Mouse (Mus musculus): ENCODE data around the gene Nop16.

The Nop16 gene

DNA sequence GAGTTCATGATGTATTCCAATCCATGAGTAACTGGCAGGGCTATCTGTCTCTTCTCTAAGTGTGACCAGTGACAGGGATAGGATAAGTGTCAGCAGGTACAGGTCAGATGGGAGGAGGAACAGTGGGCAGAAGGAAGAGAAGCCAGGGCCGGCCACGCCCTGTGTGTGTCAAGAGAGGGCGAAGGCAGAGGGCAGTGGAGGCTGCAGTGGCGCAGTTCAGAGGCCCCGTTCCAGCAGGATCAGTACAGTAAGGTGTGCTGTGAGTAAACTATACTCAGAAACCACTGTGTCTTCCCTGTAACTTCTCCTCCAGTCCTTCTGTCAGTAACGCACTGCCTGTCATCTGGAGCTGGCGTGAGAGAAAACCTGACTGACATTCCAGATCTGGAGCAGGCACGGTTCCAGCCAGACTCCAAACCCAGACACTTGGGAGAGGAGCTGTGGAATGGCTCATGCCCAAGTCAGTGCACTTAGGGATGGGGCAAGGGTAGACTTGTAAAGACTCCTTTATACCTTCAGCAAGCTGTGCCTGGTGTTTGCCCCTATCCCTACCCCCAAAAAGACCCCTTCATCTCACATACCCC is 6.3 kb upstream of the Nop16 start:
- no peak for DNase-seq (ENCODE audit: low spot score)

GRCm38 (mm10) chr13:54593617-54594016 is 3.7 kb upstream of the Nop16 start:
- no peak for DNase-seq (ENCODE audit: low spot score)

DNA sequence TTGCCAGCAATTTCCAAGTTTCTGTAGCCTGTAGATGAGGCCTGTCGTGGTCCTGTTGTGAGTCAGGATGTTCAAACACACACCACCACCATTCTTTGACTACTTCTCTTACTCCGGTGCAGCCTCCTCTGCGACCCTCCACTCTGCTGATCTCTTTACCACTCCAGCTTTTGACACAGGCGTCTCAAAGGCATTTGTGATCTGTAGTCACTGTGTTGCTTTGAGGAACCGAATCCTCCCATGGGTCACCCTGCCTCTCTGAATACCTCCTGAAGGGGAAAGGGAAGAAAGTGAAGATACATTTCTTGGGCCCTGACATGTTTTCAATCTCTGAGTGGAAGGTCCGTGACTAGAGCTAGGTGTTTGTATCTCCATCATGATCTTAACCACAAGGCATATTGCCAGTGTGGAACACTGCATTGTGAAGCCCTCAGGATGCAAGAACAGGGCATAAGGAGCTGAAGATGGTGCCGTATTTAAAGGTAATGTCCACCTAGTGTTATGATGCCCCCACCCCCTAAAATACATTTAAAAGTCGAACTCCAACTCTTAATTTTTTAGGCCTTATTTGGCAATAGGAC is 2.0 kb upstream of the Nop16 start:
- DNase-seq (ENCODE audit: low spot score): no peak

DNA sequence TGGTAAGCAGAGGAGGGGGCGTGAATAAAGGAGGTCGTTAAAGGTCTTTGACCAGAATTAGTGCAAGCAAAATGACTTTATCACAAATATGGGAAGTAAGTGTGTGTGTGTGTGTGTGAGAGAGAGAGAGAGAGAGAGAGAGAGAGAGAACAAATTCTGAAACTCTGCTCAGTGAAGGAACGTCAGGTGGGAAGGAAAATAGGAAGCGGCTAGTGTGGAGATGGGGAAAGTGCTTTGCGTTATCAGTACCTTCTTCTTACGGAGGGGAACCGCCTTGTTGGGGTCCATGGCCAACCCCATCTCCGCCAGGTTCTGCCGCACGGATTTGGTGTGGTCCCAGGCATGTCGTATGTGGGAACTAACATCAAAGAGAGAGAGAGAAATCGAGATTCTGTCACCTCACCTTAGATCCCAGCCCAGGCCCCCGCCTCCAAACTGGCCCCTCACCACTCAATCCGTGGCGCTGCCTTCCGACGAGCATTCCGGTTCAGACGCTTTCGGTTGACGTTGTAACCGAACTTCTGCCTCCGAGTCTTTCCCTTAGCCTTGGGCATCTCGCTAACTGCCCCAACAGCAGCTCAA is 385 bp downstream of the Nop16 start:
- no peak for DNase-seq (ENCODE audit: low spot score)

DNA sequence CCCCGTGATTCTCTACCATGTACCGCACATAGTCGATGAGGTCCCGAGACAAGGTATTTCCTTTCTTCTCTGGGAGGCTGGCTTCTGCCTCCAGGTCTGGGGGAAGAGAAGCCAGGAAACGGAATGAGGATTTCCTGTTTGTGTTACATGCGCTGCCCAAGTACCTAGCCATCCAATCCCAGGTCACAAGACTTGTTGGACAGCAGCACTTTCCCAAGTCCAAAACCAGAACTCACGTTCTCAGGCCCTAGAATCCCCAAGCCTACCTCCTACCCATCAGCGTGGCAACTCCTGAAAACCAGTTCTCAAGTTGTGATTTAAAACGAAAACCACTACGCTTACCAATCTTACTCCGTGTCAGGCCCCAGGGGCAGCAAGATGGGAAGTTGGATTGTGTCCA is 4.1 kb downstream of the Nop16 start:
- DNase-seq (ENCODE audit: low spot score): no peak

GRCm38 (mm10) chr13:54582860-54583259 is 7.0 kb downstream of the Nop16 start:
- DNase-seq (ENCODE audit: low spot score): no peak

DNA sequence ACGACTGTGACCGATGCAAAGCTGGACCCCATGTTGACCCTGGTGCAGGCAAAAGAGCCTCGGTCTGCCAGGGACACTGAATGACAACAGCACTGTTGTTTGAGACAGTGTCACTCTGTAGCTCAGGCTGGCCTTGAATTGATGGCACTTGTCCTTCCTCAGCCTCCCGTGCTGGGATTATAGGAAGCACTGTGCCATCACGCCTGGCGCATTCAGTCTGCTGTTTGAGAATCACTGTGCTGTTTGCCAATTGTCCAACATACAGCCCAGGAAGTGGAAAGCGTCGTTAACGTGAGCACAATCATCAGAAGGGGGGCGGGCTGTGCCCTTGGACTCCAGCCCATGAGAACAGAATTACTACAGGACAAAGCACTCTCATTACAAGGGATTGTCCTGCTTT is 7.8 kb downstream of the Nop16 start:
- no peak for DNase-seq (ENCODE audit: low spot score)

GRCm38 (mm10) chr13:54581385-54581784 is 8.5 kb downstream of the Nop16 start:
- DNase-seq (ENCODE audit: low spot score): no peak

GRCm38 (mm10) chr13:54577652-54578507 is 12.0 kb downstream of the Nop16 start:
- DNase-seq (ENCODE audit: low spot score): no peak

DNA sequence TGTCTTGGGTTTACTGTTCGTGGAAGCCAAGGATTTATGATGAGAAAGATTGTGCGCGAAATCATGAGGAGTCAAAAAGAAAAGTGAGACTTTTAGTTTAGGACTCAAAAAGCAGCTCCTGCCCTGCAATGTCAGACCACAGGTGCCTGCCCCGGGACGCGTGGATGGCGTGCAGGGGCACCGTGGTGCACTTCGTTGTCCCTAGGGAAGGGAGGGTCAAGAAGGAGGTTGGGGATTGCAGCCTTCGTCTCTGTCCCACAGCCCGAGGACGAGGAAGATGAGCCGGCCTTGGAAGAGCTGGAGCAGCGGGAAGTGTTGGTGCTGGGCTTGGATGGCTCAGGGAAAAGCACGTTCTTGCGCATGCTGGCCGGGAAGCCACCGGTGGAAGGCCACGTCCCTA is 14.4 kb downstream of the Nop16 start:
- DNase-seq (ENCODE audit: low spot score): no peak

DNA sequence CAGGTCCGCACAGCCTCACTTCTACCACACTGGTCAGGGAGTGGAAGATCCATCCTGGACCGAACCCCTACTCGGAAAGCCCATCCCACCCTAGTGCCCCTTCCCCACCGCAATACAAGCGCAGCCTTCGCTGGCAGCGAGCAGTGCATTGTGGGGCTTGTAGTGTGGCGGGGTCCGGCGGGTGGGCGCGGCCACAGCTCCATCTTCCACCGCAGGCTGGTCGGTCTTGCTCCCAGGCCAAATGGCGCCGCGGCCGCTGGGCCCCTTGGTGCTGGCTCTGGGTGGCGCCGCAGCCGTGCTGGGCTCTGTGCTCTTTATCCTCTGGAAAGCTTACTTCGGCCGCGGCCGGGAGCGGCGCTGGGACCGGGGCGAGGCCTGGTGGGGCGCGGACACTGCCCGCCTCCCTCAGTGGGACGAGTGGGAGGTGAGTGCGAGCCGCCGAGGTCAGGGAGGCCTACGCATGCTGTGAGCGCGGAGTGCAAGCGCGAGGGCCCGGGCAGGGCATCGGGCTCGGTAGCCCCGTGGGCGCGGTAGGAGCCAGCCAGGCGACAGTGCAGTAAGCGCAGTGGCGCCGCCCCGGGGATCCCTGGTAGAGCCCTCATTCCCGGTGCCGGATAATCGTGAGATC is 14.9 kb downstream of the Nop16 start, which contains the start of gene Arl10:
Gene Arl10 (plus strand): TSS at position 162 of the 628 bp plus-strand sequence.
- no peak for DNase-seq (ENCODE audit: low spot score)

- DNase-seq (ENCODE audit: low spot score): no peak
Measured at GRCm38 (mm10) chr13:54572621-54573020, 17.3 kb downstream of the Nop16 start.

- DNase-seq (ENCODE audit: low spot score): no peak
Measured at GRCm38 (mm10) chr13:54571637-54572036, 18.3 kb downstream of the Nop16 start.

- no peak for DNase-seq (ENCODE audit: low spot score)
Measured at GRCm38 (mm10) chr13:54570736-54571135, 19.2 kb downstream of the Nop16 start.

DNA sequence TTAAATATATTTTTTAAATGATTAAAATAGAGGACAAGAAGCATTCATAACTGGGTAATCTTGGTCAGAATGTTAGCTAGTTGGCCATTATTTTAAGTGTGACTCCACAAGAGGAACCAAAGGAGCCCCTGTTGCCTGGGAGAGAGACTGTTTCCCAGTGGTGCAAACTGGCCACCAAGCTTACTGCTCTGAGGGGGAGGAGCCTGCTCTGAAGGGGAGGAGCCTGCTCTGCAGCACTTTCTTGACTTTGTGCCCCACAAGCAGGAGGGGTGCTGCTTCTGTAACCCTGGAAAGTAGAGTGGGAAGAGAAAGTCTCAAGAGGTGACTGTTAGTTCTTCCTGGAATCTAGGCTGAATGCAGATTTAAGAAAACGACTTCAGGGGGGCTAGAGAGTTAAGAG is 20.6 kb downstream of the Nop16 start:
- no peak for DNase-seq (ENCODE audit: low spot score)

DNA sequence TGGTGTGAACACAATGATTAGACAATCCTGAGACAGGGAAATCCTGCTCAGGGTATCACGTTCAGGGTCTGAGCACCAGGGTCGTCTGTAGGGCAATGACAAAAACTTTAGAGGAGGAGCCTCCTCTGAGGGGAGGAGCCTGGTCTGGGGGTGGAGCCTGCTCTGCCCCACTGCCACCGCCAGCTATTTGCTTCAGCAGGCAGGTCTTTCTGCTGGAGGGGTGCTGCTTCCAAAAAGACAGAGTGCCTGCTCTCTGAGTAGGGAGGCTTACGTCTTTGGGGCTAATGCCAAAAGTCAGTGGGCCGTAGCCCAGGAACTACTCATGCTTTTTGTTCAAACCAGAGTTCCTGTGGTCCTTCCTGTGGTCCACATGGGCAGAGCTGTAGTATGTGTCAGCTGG is 21.5 kb downstream of the Nop16 start:
- DNase-seq (ENCODE audit: low spot score): no peak

DNA sequence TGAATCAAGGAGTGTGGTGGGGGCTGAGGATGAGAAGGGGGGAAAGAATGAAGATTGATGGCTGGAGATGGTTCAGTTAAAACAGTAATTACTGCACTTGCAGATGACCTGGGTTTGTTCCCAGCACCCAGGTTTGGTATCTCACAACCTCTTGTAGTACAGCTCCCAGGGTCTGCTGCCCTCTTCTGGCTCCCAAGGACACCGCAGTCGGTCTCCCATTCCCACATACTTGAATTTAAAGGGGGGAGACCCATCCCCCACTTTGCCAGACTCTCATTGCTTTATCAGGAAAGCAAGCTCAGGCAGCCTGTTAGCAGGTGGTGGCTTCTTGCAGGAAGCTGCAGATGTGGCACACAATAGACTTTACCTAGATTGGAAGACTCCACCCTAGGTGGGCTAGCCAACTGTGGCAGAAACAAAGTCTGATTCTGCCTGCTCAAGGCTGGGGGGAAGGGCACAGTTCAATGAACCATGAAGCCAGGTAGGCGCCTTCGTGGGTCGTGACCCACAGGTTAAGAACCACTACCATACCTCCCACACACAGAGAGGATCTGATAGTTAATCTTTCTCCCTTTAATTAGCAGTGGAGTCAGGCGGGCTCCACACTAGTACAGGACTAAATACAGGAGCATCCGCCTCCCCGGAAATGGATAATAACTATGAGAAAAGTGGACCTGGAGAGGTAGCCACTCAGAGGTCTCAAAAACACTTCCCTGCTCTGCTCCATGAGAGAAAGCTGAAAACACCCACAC is 24.1 kb downstream of the Nop16 start:
- DNase-seq (ENCODE audit: low spot score): no peak

- peak; percentile 85 for DNase-seq (ENCODE audit: low spot score)
Measured at GRCm38 (mm10) chr13:54565201-54565581, 24.7 kb downstream of the Nop16 start, which contains the start of gene 4833439L19Rik. Gene 4833439L19Rik (minus strand): TSS chr13:54565435.

DNA sequence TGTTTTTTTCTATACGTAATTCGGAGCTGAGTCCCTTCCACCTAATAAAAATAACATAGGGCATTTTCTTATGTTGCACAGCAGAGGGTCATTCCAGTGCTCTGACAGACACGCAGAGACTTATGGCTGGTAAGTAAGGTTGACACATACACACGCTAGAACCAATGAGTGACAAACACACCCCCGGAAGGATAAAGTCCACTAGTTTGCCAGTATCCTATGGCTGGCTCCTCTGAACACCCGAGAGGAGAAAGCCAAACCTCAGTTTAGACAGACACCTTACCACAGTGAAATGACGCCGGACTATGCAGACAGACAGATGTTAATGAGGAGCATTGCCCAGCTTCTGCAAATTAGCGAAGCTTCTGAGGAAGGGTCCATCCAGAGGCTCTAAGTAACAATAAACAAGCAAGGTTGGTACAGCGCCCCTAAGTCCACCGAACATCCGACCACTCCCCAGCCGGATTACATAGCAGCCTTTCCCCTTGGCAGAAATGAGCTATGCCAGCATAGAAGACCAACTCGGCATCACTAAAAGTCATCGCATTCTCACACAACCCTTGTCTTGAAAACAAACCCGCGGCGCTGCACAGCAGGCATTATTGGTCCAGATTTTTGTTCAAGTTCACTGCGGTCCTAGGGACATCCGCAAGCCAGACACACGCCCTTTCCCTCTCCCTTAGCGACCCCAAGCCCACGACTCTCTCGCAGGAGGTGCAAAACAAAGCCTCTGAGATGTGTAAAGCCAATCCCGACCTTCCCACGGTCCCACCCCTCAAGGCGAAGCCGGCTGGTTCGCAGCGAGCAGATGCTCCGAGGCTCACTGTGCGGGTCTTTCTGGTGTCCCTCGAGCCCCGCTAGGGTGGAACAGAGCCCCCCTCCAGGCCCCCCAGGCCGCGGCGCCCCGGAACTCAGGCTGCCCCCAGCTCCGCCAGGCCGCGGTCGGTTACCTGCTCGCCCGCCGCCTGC is 25.4 kb downstream of the Nop16 start:
- DNase-seq (ENCODE audit: low spot score): no peak

GRCm38 (mm10) chr13:54562562-54562961 is 27.3 kb downstream of the Nop16 start:
- DNase-seq (ENCODE audit: low spot score): no peak
